Mouse (Mus musculus): Measurements from ENCODE around the gene Mta1.
A peak's percentile ranks its signal among the peaks of the same experiment; 100 is the strongest.

Gene Mta1

DNA sequence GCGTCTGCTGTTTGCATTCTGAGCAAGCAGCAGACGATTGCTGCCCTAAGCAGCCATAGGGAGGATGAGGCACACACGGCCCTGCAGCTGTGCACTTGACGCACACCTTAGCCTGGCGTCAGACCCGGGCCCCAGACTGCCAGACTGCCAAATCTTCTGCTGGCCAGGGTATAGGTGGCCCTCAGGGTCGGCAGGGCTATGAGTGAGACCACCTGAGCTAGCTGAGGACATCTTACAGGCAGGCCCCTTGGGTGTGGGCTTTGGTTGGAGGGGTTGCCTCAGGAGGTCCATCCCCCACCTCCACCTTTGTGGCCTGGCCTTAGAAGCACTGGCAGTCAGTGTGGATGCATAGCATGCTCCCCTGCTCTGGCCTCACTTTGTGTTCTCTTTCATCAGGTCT lies 37.3 kb downstream of the Mta1 start:
- peak; percentile 92 for DNase-seq

DNA sequence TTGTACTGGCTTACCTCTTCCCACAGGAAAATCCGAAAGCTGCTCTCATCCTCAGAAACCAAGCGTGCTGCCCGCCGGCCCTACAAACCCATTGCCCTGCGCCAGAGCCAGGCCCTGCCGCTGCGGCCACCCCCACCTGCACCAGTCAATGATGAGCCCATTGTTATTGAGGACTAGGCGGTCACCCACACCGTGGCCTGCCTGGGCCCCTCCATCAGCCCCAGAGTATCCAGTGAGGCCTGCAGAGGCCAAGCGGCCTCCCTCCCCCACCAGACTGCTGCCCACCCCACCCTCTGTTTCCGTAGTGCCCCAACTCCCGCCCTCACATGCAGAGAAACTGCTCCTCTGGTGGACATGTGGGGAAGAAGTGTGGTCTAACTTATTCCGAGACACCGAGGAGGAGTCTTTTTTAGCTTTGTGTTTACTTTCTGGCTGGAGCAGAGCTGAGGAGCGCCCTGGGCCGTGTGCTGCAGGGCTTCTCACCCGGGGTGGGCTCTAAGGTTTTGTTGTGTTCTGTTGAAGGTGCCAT lies 38.5 kb downstream of the Mta1 start:
- peak; percentile 92 for DNase-seq

DNA sequence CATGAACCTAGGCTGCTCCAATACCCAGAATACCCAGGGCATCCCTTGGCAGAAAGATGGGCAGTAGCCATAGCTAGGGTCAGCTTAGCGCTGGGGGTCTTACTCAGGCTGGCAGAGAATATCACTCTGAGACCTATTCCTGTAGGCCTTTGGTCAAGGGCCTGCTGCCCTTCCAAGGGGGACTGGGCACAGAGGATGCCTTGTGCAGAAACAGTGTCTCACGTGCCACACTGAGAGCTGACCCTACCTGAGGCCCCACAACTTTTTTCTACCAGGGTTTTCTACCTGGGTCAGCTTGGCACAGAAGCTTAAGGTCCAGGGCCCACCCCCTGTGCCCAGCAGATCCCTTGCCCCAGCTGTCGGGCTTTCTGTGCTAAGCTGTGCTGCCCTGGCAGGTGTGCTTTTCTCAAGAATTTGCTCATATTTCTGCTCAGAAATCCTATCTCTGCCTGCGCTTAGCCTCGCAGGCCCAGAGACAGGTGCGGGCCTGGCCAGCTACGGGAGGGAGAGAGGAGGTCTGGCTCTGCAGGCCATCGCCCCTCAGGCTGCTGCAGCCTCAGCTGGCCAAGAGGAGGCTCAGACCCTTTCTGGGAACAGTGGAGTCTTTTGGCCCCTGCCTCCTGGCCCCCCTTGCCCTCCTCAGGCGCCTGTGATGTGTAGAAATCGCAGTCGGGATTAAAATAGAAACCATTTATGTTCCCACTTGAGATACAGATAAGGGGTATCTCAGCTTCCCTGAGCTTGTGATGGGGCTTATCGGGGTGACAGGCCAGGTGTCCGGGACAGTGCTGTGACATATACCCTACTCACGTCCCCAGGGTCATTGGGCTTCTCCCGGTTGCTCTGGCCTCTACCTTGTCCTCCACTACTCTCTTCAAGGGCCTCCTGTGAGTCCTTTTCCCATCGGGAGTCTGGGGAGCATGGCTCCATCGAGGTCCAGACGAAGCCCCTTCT lies 39.5 kb downstream of the Mta1 start:
- peak; percentile 98 for DNase-seq

DNA sequence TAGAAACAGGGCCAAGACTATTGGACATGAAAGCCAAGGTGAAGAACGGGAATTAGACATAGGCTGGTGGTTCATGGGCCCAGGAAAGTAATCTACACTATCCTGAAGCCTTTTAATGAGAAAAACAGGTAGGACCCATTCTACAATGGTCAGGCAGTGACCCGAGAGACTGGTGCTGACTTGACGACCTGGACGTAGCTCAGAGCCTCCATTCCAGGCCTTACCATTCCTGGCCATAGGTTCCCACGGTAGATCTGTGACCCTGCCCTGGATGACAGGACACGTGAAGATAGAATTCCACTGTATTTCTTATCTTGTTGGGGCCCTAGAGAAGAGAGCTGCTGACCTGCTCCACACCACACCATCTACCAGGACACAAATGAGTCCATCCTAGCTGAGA lies 40.2 kb downstream of the Mta1 start:
- peak; percentile 91 for DNase-seq

DNA sequence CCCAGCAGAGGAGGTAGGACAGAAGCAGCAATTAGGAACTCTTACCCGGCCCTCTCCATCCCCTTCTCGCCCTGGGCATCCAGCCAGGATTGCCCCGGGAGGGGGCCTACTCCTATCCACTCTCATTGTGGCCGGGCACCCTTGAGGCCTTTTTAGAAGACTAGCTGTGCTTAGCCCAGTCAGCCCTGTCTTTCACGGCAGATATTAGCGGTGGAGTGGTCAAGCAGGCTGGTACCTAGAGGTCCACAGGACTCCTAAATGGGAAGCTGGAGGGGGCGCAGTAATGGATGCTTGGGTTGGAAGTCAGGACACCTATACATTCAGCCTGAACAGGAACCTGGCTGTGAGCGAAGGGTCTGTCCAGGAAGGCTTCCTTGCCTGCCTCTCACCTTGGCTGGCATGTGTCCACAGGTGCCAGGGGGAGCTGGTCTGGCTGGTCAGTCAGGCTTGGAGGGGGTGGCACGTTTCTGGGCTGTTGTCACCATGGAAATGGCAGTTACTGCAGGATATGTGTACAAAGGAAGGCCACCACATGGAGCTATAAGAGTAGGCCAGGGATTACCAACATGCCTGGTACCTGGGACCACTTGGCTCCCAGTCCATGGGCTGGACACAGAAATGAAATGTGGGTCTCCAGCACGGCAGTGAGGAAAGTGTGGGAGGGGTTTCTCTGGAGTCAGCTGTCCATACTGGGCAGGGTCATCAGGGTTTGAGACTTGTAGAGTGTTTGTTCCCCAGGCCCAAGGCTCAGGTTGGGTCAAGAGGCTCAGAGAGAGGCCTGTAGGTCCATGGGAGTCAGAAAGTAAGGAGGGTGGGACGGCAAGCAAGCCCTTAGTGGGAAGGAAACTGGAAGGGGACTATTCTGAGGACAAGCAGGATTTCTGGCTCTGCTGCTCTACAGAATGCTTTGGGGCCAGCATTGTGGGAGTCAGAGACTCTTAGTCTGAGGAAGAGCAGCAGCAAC lies 41.1 kb downstream of the Mta1 start:
- DNase-seq: peak; percentile 95

DNA sequence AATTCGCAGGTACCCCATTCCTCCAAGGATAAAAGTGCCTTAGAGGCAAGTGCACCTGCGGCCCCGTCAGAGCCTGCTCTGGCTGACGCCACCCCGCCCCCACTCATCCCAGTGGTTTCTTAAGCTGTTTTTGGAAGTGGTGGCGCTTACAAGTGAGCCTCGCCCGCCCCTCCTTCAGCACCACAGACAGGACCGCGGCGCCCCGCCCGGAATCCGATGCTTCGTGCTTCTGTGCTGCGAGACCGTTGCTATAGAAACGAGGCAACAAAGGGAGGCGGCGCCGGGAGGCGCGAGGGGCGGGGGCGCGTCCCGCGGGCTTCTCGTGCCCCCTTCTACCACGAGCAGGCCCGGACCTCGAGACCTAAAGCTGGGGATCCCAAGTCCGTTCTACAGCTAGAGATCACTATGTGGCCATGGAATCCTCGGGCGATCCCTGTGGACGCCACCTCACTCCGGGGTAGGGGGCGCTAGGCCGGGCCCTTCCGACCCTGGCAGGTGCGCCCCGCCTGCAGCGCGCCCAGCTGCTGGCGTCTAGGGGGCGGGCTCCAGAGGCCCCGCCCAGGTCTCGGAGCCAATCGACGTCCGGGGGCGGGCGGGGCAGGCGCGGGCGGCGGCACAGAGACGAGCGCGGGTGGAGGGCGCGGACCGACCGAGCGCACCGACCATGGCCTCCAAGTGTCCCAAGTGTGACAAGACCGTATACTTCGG lies 42.0 kb downstream of the Mta1 start, which contains the start of gene Crip2:
Gene Crip2 (plus strand): TSS at position 329 of the 708 bp plus-strand sequence.
- DNase-seq: peak; percentile 100

DNA sequence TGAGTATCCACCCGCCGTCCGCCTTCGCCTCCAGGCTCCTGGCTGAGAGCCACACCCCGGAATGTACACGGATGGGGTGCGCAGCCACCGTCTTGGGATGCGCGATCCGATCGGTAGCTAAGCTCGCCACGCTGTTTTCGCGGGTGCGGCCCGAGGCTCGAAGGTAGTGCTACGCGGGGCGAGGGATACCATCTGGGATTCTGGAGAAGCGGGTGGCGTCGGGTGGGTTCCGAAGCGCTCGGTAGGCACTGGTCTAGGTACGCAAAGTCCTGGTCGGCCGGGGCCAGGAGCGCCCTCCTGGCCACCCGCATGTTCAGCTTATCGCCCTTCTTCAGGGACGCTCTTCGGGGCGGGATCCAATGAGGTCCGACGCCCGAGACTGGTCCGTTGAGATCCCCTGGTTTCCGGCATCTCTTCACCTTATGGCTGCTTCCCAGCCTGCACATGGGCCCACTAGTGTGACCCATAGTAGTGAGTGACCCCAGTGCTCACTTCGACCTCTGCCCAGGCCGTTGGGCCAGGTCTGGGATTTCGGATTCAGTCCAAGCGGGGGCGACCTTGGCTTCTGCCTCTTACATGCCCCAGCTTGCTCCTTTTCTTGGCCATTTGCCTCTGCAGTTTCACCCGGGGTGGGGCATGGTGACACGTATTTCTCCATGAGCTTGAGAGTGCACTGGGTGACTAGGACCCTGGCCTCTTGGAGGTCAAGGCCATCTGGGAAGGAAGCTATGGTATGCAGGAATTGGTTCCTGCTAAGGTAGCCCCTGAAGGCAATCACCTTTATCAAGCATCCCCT lies 42.7 kb downstream of the Mta1 start:
- peak; percentile 98 for DNase-seq

DNA sequence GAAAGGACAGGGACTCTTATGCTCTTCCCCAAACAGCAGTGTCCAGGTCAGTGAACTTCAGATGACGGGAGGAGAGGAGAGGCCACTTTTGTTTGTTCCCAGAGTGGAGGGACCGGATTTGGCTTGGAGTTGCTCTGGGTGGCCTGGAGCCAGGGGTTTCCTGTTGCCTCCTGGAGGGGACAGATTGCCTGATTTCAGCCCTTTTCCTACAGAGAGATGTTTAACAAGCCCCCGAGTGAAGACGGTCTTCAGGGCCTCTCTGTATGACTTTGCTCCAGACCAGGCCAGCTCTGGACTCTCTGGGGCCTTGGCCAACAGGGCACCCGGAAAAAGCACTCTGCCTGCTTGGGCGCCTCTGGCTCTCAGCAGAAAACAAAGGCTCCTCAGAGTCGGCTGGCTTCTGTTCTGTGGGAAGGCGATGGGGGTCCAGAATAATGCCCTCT lies 43.5 kb downstream of the Mta1 start:
- peak; percentile 98 for DNase-seq

DNA sequence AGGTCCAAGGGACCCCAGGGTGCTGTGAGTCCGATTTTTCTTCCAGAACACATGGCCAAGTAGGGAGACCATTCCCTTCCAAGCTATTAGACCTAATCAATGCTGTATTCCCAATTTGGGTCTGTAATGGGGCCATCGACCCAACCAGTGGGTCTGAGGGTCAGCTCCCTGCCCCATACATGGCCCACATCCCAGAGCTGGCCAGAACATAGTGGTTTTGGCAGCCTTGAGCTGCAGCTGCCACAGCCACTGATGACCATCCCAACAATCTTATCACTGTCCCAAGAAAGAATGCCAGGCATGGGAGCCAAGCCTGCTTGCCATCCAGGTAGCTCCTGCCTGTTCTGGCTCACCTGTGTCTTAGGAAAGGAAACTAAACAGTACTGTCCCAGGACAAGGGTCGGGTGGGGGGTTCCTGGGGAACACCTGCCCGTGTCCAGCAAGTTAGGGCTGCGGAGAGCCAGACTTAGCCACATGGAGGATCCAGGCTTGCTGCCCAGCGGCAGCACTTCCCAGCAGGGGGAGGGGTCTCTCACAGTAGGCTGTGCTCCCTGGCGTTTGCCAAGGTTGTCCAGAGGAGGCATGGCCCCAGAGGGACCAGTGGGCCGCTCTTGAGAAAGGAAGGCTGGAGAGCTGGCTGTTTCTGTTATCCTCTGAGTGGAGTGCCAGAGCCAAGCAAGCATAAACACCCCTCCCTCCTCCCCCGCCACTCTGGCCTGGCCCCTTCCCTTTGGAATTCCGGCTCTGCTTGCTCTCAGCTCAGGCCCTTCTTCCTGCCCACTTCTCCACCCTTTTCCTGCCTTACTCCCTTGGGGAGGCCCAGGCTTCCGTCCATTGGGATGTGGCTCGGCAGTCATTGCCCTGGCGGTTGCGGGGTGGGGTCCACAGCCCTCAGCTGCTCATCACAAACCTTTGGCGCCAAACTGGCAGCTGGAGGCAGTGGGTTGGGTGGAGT lies 44.2 kb downstream of the Mta1 start:
- peak; percentile 100 for DNase-seq

DNA sequence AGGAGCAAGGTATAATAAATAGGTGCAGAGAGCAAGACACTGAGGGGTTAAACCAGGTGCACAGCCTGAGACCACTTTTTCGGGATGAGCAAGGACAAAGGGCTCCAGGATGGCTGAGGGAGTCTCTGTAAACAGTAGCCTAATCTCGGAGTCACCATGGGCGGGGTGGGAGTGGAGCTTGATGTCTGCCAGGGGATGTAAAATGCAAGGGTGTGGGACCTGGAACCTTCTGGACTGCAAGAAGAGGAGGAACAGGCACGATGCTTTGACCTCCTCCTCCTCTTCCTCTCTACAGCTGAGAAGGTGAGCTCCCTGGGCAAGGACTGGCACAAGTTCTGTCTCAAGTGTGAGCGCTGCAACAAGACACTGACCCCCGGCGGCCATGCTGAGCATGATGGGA lies 45.1 kb downstream of the Mta1 start:
- peak; percentile 98 for DNase-seq

DNA sequence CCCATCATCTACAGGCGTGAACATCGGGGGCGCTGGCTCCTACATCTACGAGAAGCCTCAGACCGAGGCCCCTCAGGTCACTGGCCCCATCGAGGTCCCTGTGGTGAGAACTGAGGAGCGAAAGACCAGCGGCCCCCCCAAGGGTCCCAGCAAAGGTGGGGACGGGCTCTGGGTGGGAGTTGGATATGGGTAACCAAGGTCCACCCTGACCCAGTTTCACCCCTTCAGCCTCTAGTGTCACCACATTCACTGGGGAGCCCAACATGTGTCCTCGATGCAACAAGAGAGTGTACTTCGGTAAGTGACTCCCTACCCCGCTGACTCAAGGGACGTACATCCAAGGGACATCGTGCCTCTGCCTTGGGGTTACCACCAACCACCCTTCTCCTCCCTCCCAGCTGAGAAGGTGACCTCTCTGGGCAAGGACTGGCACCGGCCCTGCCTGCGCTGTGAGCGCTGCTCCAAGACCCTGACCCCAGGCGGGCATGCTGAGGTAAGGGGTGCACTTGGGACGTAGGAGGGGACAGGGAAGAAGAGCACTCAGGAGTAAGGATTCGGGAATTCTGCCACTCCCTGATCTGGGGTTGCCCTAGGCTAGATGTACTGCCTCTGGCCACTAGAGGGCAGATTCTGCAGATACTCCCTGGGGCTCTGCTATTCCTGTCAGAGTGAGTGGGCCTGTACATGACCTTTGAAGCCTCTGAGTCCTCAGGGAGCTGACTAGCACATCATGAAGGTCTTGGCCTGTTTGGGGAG lies 46.1 kb downstream of the Mta1 start:
- DNase-seq: peak; percentile 97

DNA sequence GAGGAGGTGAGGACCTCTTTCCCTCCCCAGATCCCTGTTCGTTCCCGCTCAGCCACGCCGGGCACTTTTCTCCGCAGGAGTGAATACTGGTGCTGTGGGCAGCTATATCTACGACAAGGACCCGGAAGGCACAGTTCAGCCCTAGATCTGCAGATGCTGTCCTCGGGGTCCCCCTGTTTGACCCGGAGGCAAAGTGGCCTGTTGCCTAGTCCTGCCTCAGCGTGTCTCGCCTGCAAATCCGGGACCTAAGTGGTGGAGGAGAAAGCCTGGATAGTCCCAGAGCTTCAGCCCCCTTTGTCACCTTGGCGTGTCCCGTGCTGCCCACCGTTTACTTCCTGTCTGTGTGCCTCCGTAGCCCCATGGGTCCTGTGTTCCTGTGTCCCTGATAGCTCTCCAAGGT lies 46.8 kb downstream of the Mta1 start:
- DNase-seq: peak; percentile 96

DNA sequence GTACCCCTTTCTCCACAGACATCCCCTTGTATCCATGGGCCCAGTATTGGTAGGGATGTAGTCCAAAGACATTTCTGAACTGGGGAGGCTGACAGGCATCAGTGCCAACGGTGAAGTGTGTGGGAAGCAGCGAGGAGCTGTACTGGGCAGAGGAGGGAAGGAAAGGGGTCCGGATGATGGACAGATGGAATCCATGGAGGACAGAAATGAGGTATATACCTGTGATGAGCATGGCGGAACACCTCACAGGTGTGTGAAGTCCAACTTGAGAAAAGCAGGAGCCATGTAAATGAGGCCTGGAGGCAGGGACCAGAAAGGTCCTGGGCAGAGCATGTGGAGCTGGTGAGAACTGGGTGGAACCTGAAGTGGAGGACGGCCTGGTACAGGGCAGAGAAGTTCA lies 47.5 kb downstream of the Mta1 start:
- DNase-seq: peak; percentile 96

DNA sequence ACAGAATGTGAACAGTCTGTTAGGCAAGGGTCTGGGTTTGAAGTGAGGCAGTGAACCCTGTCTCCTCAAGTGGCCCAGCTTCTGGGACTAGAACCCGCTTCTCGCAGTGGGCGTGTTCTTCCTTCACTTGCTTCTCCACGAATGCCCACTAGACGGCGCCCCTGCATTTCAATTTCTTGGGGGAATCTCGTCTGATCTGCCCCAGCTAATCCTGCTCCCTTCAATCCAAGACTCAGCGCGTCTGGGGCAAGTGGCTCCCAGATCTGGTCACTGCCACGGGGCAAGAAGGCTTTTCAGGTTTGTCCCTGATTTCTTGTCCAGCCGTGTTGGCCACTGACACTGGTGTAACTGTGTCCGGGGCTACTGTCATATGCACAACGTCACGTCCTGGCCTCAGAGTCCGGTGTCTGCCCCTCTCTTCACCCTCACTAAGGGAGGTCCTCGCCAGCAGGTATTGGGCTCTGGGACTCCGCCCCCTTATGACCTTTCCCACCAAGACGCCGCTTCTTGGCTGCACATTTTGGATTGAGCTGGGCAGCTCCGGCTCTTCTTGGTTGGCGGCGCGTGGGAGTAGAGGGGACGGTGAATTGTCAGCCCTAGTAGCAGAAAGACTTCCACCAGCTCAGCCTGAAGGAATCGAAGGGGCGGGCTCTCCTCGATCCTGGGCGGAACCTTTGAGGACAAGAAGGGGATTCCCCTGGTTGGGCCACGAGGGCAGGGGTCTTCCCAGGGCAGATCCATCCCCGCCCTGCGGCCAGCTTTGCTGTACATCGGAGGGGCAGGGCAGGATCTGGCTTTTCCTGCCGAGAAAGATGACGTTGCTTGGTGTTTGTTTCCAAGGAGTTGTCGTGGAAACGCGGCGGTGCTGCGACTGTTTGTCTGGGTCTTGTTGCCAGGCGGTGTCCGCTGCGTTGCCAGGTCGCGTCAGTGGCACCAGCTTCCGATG lies 48.3 kb downstream of the Mta1 start, which contains the start of gene Crip1:
Gene Crip1 (plus strand): TSS at position 205 of the 946 bp plus-strand sequence.
- DNase-seq: peak; percentile 99

DNA sequence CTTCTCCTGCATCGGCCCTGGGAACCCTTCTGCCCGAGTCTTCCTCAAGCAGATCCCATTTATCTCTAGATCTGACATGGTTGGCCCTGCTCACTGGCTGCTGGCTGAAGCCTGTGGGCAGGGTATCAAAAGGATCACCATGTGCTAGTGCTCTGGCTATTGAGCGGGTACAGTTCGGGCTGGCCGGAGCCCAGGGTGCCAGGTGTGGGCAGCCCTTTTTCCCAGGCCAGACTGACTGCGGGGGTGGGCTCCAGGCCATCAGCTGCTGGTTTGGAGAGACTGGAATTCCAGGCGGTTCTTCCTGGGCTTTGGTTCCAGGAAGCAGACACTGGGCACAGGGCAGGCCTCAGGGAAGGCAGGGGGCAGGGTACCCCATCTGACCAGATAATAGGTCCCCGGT lies 49.4 kb downstream of the Mta1 start:
- peak; percentile 98 for DNase-seq

DNA sequence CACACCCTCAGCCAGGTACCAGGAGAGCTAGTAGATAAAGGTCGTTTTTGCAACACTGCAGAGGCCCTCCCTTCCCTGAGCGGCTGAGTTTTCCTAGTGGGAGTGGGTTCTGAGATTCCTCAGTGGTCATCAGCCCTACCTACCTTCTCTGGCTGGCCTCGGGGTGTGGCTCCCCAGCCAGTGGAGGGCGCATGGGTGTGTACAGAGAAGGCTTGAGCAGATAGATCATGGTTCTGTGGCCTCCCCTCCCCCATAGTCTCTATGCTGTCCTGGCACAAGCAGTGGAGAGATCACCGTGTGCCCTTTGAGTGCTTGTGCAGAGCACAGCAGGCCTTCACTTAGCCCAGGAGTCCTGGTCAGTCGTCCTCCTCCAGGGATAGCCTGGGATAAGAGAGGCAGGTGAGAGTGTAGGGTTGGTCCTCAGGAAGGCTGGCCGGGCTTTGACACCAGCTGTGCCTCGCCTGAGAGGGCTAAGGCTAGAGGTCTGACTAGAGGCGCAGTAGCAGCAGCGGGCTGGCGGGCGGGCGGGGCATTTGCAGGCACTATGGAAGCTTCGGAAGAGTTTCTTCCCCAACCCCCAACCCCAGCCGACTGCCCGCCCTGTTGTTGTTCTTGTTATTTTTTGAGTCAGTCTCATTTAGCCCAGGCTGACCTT lies 50.4 kb downstream of the Mta1 start:
- peak; percentile 98 for DNase-seq

DNA sequence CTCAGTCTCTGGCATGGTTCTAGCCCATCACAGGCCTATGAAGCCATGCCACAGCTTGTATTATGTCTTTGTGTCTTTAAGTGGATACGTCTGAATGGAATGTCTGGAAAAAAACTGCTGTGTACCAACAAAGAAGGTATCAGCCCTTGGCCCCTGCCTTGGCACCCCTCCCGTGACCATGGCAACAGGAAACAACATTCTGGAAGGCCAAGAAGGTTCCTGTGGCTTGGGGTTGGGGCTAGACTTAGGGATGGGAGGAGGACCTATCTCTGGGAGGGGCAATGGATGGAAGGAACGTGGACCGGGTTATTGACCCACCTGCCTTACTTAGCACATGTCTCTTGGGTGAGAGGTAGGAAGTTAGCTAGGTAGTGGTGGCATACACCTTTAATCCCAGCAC lies 51.3 kb downstream of the Mta1 start:
- peak; percentile 96 for DNase-seq

DNA sequence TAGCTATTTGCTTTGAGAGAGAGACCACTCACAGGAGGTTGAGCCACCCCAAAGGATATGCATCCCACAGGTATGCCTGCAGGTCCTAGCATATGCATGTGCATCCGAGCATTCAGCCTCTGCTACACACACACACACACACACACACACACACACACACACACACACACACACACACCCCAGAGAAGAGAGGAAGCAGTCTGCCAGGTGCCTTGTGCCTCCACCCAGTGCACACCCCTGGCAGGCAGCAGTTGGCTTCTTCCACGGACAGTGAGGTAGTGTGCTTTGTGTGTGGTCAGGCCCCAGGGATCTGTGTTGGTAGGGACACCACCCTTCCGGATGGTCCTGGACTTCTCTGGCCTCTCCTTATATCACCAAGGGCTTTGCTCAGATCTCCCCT lies 51.8 kb downstream of the Mta1 start:
- DNase-seq: peak; percentile 96

All from heart, adult 11 months (tissue).